ENCODE assay signal across 7 mouse cellular contexts in the genomic region with DNA sequence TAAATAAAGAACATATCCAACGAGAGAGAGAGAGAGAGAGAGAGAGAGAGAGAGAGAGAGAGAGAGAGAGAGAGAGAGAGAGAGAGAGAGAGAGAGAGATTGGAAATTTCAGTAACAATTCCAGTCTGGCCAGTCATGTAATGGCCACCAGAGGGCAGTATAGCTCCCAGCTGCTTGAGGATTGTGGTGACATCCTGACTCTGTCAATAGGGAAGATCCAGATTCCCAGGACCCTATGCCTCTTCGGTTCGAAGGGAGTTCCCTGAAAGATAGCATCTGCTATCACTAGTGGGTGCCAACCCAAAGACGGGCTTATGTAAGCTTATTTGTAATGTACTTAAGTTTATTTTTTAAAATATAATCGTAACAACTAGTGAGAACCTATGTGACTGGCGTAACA.
DNase-seq lines count a peak whose midpoint lies in the region; ATAC-seq and TF ChIP-seq lines count a peak whose summit lies in the region.

No protein-coding gene starts in this region.

- H3K27me3 ChIP-seq in liver, embryonic 12.5 days (replicated peaks), result no peaks in the 10 kb centered on the region
- H3K27me3 ChIP-seq in G1E (ENCODE audit: insufficient read depth, low read length), result no peaks in the 10 kb centered on the region
- no peaks in the 10 kb centered on the region for H3K27me3 ChIP-seq in neural tube, embryonic 12.5 days (replicated peaks)

- no peaks in the 10 kb centered on the region for H3K9me3 ChIP-seq in liver, embryonic 12.5 days (replicated peaks)
- no peaks in the 10 kb centered on the region for H3K9me3 ChIP-seq in G1E (replicated peaks)
- no peaks in the 10 kb centered on the region for H3K9me3 ChIP-seq in neural tube, embryonic 12.5 days

- peak; percentile 34; the same call in 1 of the 2 replicates for TF ChIP-seq CTCF in G1E (IDR thresholded peaks at IDR 0.05; ENCODE audit: low read depth, low read length)
- TF ChIP-seq CTCF in embryonic fibroblast, embryonic 13.5 days (IDR thresholded peaks at IDR 0.05; ENCODE audit: borderline replicate concordance, insufficient read depth, low read length), result peak; percentile 65; the same call in 1 of the 2 replicates

- no peaks in the 10 kb centered on the region for H3K4me1 ChIP-seq in liver, embryonic 12.5 days
- H3K4me1 ChIP-seq in G1E (ENCODE audit: insufficient read depth, low read depth, low read length), result no peaks in the 10 kb centered on the region
- H3K4me1 ChIP-seq in embryonic fibroblast, embryonic 13.5 days (ENCODE audit: control insufficient read depth, insufficient read depth, low read length), result peaks cover 8% of the 10 kb centered on the region
- H3K4me1 ChIP-seq in neural tube, embryonic 12.5 days, result no peaks in the 10 kb centered on the region

- no peaks in the 10 kb centered on the region for H3K36me3 ChIP-seq in liver, embryonic 12.5 days
- no peaks in the 10 kb centered on the region for H3K36me3 ChIP-seq in G1E (replicated peaks)
- no peaks in the 10 kb centered on the region for H3K36me3 ChIP-seq in neural tube, embryonic 12.5 days

- H3K4me2 ChIP-seq in liver, embryonic 12.5 days, result no peak overlapping the region
- no peak overlapping the region for H3K4me2 ChIP-seq in neural tube, embryonic 12.5 days (replicated peaks)

- DNase-seq in liver (peak; percentile 41), G1E (ENCODE audit: low spot score) (no peak)
- peak; percentile 86 for DNase-seq in brain, adult 2 months (ENCODE audit: low read depth, low spot score)
- DNase-seq in kidney, postnatal 4 days, result peak; percentile 61 to 62

- H3K27ac ChIP-seq in liver, embryonic 12.5 days, result no peak overlapping the region
- H3K27ac ChIP-seq in embryonic fibroblast, embryonic 13.5 days (ENCODE audit: insufficient read depth, low read length), result no peak overlapping the region
- no peak overlapping the region for H3K27ac ChIP-seq in neural tube, embryonic 12.5 days

- 38% methylated on average over 6 of the region's 6 CpGs for WGBS in liver, embryonic 12.5 days (ENCODE audit: insufficient replicate concordance)
- WGBS in neural tube, embryonic 12.5 days, result 57% methylated on average over 6 of the region's 6 CpGs

- H3K4me3 ChIP-seq in liver, embryonic 12.5 days, result no peak overlapping the region
- no peak overlapping the region for H3K4me3 ChIP-seq in G1E (ENCODE audit: low read depth, low read length)
- H3K4me3 ChIP-seq in embryonic fibroblast, embryonic 13.5 days (ENCODE audit: insufficient read depth, low read length), result no peak overlapping the region
- H3K4me3 ChIP-seq in neural tube, embryonic 12.5 days, result no peak overlapping the region

- no peak for TF ChIP-seq POLR2A in embryonic fibroblast, embryonic 13.5 days (IDR thresholded peaks at IDR 0.05; ENCODE audit: low read depth, low read length)

- ATAC-seq in liver, embryonic 12.5 days, result no peak
- ATAC-seq in G1E (ENCODE audit: extremely low read depth, insufficient number of reproducible peaks, low FRiP score, poor library complexity, severe bottlenecking), result no peak
- peak; percentile 58; the same call in 1 of the 2 replicates for ATAC-seq in neural tube, embryonic 12.5 days (ENCODE audit: low FRiP score, low read depth)

- H3K9ac ChIP-seq in liver, embryonic 12.5 days, result no peak overlapping the region
- H3K9ac ChIP-seq in neural tube, embryonic 12.5 days, result no peak overlapping the region
